Mouse (Mus musculus) intestine, embryonic 16.5 days (tissue): ENCODE measurements around the gene Acsbg2. TPM values are rescaled to one million over a fixed set of nuclear protein-coding genes. Genes with fewer than 3 reads are reported as not detected.
"Not testable (repeated sequence)": the region's sequence is repeated elsewhere in the genome, so short reads cannot be mapped to it uniquely, and the experiment has no call there.

ENCODE experiments used
- ATAC-seq: fragments of 200-750 bp; cut with Nextera tagmentation; 2 replicates; pipeline ENCODE4 v1.8.0; 2017; ENCODE audit warnings: moderate TSS enrichment, moderate library complexity
- H3K27ac ChIP-seq: fragments of 300-500 bp; sonication (generic); 2 replicates; pipeline ENCODE4 v1.5.1; 2014; ENCODE audit warnings: mild to moderate bottlenecking, low read length
- H3K27me3 ChIP-seq: fragments of 300-500 bp; sonication (generic); replicated peaks from 2 replicates; pipeline ENCODE4 v1.6.1; 2014; ENCODE audit warnings: low read length, control low read depth, mixed read lengths; ENCODE audit not compliant: control insufficient read depth, insufficient read depth
- H3K36me3 ChIP-seq: fragments of 300-500 bp; sonication (generic); 2 replicates; pipeline ENCODE4 v1.6.1; 2014; ENCODE audit warnings: low read length, control low read depth; ENCODE audit not compliant: control insufficient read depth, insufficient read depth
- H3K4me1 ChIP-seq: fragments of 300-500 bp; sonication (generic); 2 replicates; pipeline ENCODE4 v1.6.1; 2014; ENCODE audit warnings: low read length, control low read depth, mixed read lengths; ENCODE audit not compliant: control insufficient read depth, insufficient read depth
- H3K4me2 ChIP-seq: fragments of 300-500 bp; sonication (generic); 2 replicates; pipeline ENCODE4 v1.6.1; 2014; ENCODE audit warnings: low read depth, low read length, control low read depth
- H3K4me3 ChIP-seq: fragments of 300-500 bp; sonication (generic); 2 replicates; pipeline ENCODE4 v1.5.1; 2014; ENCODE audit warnings: mild to moderate bottlenecking, low read length
- H3K9ac ChIP-seq: fragments of 300-500 bp; sonication (generic); 2 replicates; pipeline ENCODE4 v1.6.1; 2014; ENCODE audit warnings: low read depth, low read length
- H3K9me3 ChIP-seq: fragments of 300-500 bp; sonication (generic); 2 replicates; pipeline ENCODE4 v1.6.1; 2016; ENCODE audit warnings: low read length, control low read depth; ENCODE audit not compliant: control insufficient read depth
- WGBS: fragments of 180-500 bp; shearing (Covaris S2); extraction: QIAGEN DNeasy Blood & Tissue Kit; methylation state at CpG from one replicate; pipeline ENCODE4 v1.1.7; 2014; 5-methylcytosine and 5-hydroxymethylcytosine counted together
- polyA plus RNA-seq: library from polyadenylated mRNA; unstranded; fragments of >200 nt; fragmentation: Nextera tagmentation; extraction: Ambion mirVana; gene quantifications from 2 replicates; pipeline ENCODE4 v1.2.1, GENCODE M21; 2015

Gene Acsbg2
- polyA plus RNA-seq = not detected in 2 replicates

DNA sequence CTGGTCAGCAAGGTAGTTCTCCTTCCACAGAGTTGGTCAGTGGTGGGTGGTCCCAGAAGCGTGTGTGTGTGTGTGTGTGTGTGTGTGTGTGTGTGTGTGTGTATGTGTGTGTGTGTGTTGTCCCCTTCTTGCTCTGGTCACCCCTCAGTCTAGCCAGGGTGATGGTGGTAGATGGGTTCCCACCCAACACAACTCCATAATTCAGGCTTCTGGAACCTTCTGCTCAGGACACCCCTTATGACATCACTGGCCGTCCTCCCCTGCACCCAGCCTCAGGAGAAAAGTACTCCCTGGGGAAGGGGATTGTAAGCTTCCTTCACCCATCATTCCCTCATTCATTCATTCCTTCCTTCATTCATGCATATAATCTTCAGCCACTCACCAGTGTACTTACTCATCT lies at the start of gene Acsbg2:
TSS of gene Acsbg2 (minus strand) at position 211 of the 400 bp plus-strand sequence.
- Histone ChIP-seq H3K4me1 (no peaks in the 10 kb centered on the region), H3K4me2 (no peak within 1 kb of the TSS), H3K4me3 (no peak within 1 kb of the TSS), H3K27me3 (no peaks in the 10 kb centered on the region), H3K27ac (no peak within 1 kb of the TSS), H3K36me3 (no peaks in the 10 kb centered on the region), H3K9ac (no peak within 1 kb of the TSS), H3K9me3 (no peaks in the 10 kb centered on the region)
- 92% methylated on average over 2 of the region's 2 CpGs for WGBS
- ATAC-seq = no peak

DNA sequence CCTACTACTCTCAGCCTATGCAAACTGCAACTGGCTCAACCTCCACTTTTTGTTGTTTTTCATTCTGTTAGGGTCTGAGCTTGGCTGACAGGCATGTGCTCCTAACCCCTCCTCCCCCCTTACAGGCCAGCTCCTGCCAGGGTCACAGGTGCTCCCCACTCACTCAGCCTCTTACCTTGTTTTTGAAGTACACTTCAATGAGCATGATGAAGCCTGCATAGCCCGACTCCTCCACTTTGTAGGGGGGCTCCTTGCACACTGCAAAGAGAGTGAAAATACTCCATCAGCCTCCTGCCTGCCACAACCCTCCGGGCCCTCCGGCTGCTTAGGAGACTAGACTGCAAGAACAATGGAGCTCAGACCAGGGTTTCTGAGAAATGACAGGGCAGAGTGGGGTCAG lies 45.5 kb upstream of the Acsbg2 start:
- H3K9ac ChIP-seq = no peak overlapping the region
- H3K27me3 ChIP-seq = no peaks in the 10 kb centered on the region
- H3K9me3 ChIP-seq = no peaks in the 10 kb centered on the region
- H3K4me1 ChIP-seq = no peaks in the 10 kb centered on the region
- H3K27ac ChIP-seq = no peak overlapping the region
- H3K36me3 ChIP-seq = peaks cover 10% of the 10 kb centered on the region
- no peak overlapping the region for H3K4me2 ChIP-seq
- 93% methylated on average over 3 of the region's 3 CpGs for WGBS
- no peak overlapping the region for H3K4me3 ChIP-seq
- no peak for ATAC-seq

DNA sequence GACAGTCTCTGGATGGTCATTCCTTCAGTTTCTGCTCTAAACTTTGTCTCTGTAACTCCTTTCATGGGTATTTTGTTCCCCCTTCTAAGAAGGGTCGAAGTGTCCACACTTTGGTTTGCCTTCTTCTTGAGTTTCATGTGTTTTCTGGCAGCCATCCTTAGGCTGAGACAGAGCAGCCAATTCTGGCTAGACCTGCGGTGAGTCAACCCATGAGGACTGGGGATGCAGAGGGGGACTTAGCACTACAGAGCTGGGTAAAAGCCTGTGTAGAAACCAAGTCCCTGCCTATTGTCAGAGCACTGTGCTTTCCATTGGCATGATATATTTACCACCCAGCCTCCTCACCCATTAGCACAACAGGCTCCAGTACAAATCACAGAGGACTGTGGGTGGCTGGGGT lies 42.9 kb upstream of the Acsbg2 start:
- Histone ChIP-seq H3K4me2 (no peak overlapping the region), H3K9me3 (no peaks in the 10 kb centered on the region), H3K4me1 (no peaks in the 10 kb centered on the region), H3K9ac (no peak overlapping the region), H3K4me3 (no peak overlapping the region), H3K27me3 (no peaks in the 10 kb centered on the region), H3K36me3 (peaks cover 6% of the 10 kb centered on the region; the same call in 1 of the 2 replicates), H3K27ac (no peak overlapping the region)
- ATAC-seq = no peak
- 96% methylated on average over 2 of the region's 2 CpGs for WGBS

DNA sequence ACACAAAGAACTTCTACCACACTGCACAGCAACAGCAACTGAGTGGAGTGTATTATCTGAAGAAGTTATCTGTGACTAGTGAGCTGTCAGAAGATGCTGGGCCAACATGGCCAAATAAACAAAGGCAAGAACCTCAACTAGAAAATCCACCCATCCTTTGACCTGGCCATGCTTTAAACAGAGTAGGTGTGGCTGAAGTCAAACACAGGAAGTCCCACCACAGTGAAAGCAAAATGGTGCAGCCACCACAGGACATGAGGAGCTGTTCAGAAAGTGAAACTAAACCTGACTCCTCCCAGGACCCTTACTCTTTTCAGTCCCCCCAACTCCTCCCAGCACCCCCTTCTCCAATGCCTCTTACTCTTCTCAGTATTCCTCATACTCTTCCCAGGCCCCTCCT lies 39.2 kb upstream of the Acsbg2 start:
- H3K27me3 ChIP-seq = no peaks in the 10 kb centered on the region
- no peaks in the 10 kb centered on the region for H3K9me3 ChIP-seq
- no peaks in the 10 kb centered on the region for H3K4me1 ChIP-seq
- H3K4me3 ChIP-seq = no peak overlapping the region
- H3K9ac ChIP-seq = no peak overlapping the region
- peaks cover 4% of the 10 kb centered on the region; the same call in 1 of the 2 replicates for H3K36me3 ChIP-seq
- H3K27ac ChIP-seq = no peak overlapping the region
- no peak overlapping the region for H3K4me2 ChIP-seq
- no peak for ATAC-seq

DNA sequence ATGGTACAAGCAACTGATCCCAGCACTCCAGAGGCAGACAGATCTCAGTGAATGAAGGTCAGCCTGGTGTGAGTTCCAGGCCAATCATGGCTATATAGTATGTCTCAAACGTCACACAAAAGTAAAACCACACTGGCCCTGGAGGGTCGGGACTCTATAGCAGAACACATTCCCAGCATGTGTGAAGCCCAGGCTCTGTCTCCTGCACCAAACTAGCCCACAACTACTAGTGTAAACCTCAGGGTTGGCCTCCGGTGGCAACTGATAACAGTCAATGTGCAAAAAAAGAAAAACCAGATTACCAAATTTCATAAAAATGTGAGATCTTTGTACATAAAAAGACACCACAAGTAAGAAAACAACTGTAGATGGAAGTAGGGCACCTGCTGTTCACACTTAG lies 38.8 kb upstream of the Acsbg2 start:
- WGBS = 87% methylated on average over 3 of the region's 3 CpGs
- H3K4me2 ChIP-seq = no peak overlapping the region
- H3K27me3 ChIP-seq = no peaks in the 10 kb centered on the region
- no peaks in the 10 kb centered on the region for H3K9me3 ChIP-seq
- H3K4me3 ChIP-seq = no peak overlapping the region
- no peaks in the 10 kb centered on the region; the same call in 1 of the 2 replicates for H3K4me1 ChIP-seq
- no peak overlapping the region for H3K9ac ChIP-seq
- ATAC-seq = no peak
- no peak overlapping the region for H3K27ac ChIP-seq
- peaks cover 4% of the 10 kb centered on the region; the same call in 1 of the 2 replicates for H3K36me3 ChIP-seq

DNA sequence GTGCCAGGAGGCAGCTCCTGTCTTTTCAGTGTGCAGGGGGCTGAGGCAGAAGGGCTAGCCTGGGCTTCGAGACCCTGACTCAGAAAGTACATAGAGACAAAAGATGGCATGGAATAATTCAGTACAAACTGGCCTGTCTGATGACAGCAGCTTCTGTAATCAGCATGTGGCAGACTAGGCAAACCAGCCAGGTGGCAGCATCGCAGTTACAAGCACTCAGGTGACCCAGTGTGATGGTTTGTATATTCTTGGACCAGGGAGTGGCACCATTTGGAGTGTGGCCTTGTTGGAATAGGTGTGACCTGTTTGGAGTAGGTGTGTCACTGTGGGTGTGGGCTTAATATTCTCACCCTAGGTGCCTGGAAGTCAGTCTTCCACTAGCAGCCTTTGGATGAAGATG lies 35.5 kb upstream of the Acsbg2 start:
- H3K9ac ChIP-seq, H3K27ac ChIP-seq, ATAC-seq, H3K36me3 ChIP-seq, H3K4me3 ChIP-seq, H3K4me1 ChIP-seq, H3K4me2 ChIP-seq, H3K9me3 ChIP-seq, H3K27me3 ChIP-seq: not testable (repeated sequence)
- 82% methylated on average over 2 of the region's 2 CpGs for WGBS

DNA sequence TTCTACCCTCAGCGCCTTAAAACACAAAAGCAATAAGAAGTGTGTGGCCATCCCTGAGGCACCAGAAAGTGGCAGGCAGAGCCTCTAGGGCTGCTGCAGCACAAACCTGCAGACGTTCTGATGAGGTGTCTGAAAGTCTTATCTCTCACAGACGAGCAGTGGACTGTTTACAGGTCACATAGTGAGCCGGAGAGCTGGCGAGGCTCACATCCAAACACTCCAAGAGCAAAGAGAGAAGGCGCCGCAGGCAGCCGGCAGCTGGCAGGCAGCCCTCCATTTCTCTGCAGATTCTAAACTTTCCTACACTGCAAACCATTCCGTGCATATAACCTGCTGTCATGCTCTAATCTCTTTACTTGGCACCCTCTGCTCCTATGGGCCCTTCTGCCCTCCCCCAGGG lies 33.6 kb upstream of the Acsbg2 start:
- H3K9ac ChIP-seq = no peak overlapping the region
- H3K4me2 ChIP-seq = no peak overlapping the region
- WGBS = 41% methylated on average over 9 of the region's 9 CpGs
- peak; percentile 21; the same call in 1 of the 2 replicates for ATAC-seq
- no peaks in the 10 kb centered on the region; the same call in 1 of the 2 replicates for H3K4me1 ChIP-seq
- H3K27me3 ChIP-seq = no peaks in the 10 kb centered on the region
- H3K9me3 ChIP-seq = no peaks in the 10 kb centered on the region; the same call in 1 of the 2 replicates
- H3K4me3 ChIP-seq = no peak overlapping the region
- H3K27ac ChIP-seq = no peak overlapping the region
- peaks cover 10% of the 10 kb centered on the region for H3K36me3 ChIP-seq

DNA sequence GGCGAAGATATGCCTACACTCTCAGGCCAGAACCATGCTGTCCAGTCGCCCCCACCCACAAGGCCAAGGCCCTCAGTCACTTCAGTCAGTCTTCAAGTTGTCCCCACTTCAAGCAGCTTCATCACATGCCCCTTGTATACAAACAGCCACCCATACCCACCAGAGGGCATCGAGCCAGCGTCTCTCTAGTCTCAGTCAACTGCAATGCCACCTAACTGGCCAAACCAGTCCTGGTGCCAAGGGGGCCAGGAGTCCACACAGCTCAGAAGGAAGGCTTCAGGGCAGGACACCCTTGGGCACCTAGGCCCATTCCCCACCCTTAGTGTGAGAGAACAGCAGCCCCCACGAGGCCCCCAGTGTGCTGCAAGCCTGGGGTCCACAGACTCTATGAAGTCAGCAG lies 32.8 kb upstream of the Acsbg2 start:
- H3K27ac ChIP-seq = no peak overlapping the region

DNA sequence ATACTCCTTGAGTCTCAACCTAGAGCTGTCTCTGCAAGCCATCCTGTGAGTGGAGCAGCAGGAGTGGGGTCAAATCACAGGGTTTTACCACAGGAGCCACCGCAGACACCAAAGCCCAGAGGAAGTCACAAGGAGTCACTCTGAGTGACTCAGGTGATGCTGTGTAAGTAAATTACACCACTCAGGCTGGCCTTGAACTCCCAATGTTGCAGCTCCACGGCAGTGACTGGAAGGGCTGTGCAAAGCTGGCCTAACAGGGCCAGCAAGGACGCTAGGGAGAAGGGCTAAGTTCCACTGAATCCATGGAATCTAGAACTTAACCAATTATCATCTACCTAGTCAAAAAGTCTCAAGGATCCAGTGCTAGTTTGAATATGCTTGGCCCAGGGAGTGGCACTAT lies 31.9 kb upstream of the Acsbg2 start:
- no peak overlapping the region for H3K4me2 ChIP-seq
- no peak for ATAC-seq
- H3K27ac ChIP-seq = no peak overlapping the region
- no peak overlapping the region for H3K4me3 ChIP-seq
- no peak overlapping the region for H3K9ac ChIP-seq
- no peaks in the 10 kb centered on the region; the same call in 1 of the 2 replicates for H3K9me3 ChIP-seq
- H3K27me3 ChIP-seq = no peaks in the 10 kb centered on the region
- 82% methylated on average over 3 of the region's 3 CpGs for WGBS
- H3K4me1 ChIP-seq = no peaks in the 10 kb centered on the region; the same call in 1 of the 2 replicates
- H3K36me3 ChIP-seq = peaks cover 18% of the 10 kb centered on the region

More for the DNA sequence above, 32.8 kb upstream of the Acsbg2 start:
- Histone ChIP-seq H3K27me3 (no peaks in the 10 kb centered on the region), H3K36me3 (peaks cover 10% of the 10 kb centered on the region), H3K9me3 (no peaks in the 10 kb centered on the region; the same call in 1 of the 2 replicates), H3K4me3 (no peak overlapping the region), H3K4me2 (no peak overlapping the region), H3K4me1 (no peaks in the 10 kb centered on the region; the same call in 1 of the 2 replicates), H3K9ac (no peak overlapping the region)
- 82% methylated on average over 5 of the region's 5 CpGs for WGBS
- ATAC-seq = peak; percentile 39; the same call in 1 of the 2 replicates

DNA sequence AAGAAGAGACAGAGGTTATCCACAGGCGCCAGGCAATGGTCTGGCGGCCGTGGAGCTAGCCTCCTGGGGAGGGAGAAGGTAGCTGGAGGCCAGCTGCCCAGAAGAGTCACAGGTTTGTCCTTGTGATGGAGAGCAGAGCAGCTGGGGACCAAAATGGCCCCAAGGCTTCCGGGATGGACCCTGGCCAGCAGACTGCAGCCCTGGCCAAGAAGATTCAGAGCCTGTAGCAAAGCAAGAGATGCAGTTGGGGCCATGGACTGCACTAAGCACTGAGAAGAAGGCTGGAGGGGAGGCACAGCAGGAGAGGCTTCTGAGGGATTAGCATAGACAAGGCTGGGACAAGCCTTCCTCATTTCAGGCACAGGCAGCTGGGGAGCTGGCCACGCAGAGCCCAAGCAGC lies 28.5 kb upstream of the Acsbg2 start:
- Histone ChIP-seq H3K36me3 (peaks cover 39% of the 10 kb centered on the region), H3K9me3 (no peaks in the 10 kb centered on the region; the same call in 1 of the 2 replicates), H3K27ac (no peak overlapping the region), H3K4me2 (no peak overlapping the region), H3K4me3 (no peak overlapping the region), H3K4me1 (no peaks in the 10 kb centered on the region), H3K9ac (no peak overlapping the region), H3K27me3 (no peaks in the 10 kb centered on the region)
- WGBS = 88% methylated on average over 5 of the region's 5 CpGs
- ATAC-seq = no peak
